Mouse (Mus musculus) lung, adult 2 months (tissue): ENCODE data around the gene Plcz1. TPM values are rescaled to one million over a fixed set of nuclear protein-coding genes. Genes with fewer than 3 reads are reported as not detected.
A peak's percentile ranks its signal among the peaks of the same experiment; 100 is the strongest.

Experiments
- DNase-seq: peaks from one replicate; pipeline ENCODE4 v3.0.0; 2022
- H3K4me1 ChIP-seq: fragments of 200-500 bp; 2 replicates; pipeline ENCODE4 v1.6.1; 2011; ENCODE audit warnings: low read length; ENCODE audit not compliant: control insufficient read depth, insufficient read depth
- H3K4me3 ChIP-seq: fragments of 200-500 bp; replicated peaks from 2 replicates; pipeline ENCODE3; 2011; ENCODE audit warnings: low read depth, mild to moderate bottlenecking, control low read depth, low read length; ENCODE audit errors: extremely low read depth
- CTCF ChIP-seq: fragments of 200-500 bp; IDR thresholded peaks from 2 replicates; pipeline ENCODE4 v1.5.1; 2011; ENCODE audit warnings: mild to moderate bottlenecking, low read length, control low read depth; ENCODE audit not compliant: insufficient read depth
- POLR2A ChIP-seq: fragments of 200-500 bp; IDR thresholded peaks from 2 replicates; pipeline ENCODE4 v1.6.1; 2011; ENCODE audit warnings: low read depth, mild to moderate bottlenecking, control low read depth, low read length, borderline replicate concordance; ENCODE audit errors: extremely low read depth
- WGBS: fragments of 180-500 bp; shearing (Covaris S2); methylation state at CpG from one replicate; pipeline ENCODE4 v1.1.7; 2018; 5-methylcytosine and 5-hydroxymethylcytosine counted together
- polyA plus RNA-seq: library from polyadenylated mRNA; depleted of rRNA; stranded (reverse); fragments of >200 nt; gene quantifications from 2 replicates; pipeline ENCODE4 v1.2.3, GENCODE M21; 2012; rRNA removed

The Plcz1 gene
- not detected in 2 replicates for polyA plus RNA-seq

DNA sequence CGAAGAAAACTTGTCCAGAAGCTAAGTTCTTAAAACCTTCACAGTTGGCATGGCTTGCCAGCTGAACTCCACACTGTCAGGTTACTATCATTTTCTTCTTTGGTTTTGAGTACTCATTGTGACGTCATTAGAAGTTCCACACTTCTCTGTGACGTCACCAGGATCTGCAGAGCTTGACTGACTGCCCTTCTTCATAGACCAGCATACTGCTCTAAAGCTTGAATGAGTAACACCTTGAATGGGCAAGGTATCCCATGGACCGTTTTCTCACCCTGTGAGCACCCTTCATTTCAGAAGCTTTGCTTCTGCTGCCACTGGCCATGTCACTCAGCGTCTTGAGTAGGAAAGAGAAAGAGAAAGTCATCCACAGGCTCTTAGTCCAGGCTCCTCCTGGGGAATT is at the start of gene Plcz1:
Gene Plcz1, minus strand, starts transcription at position 101 of the 400 bp plus-strand sequence.
- 81% methylated on average over 5 of the region's 5 CpGs for WGBS
- no peaks in the 10 kb centered on the region for H3K4me1 ChIP-seq
- TF ChIP-seq POLR2A (no peak), CTCF (no peak)
- H3K4me3 ChIP-seq, result no peak within 1 kb of the TSS
- DNase-seq, result no peak

DNA sequence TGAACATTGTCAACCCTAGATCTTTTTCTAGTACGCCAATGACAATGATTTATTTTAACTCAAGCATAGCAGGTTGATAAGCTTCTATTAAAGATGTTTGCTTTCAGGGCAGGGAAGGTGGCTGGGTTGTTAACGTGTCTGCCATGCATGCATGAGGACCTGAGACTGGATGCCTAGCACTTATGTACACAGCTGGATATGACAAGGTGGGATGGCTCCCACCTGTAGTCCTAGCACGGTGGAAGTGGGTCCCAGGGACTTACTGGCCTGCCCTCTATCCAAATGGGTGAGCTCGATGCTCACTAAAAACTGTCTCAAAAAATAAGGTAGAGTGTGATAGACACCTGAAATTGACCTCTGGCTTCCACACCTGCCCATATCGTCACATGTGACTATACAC is 48.6 kb upstream of the Plcz1 start:
- TF ChIP-seq CTCF (no peak), POLR2A (no peak)
- Histone ChIP-seq H3K4me1 (no peaks in the 10 kb centered on the region), H3K4me3 (no peak overlapping the region)
- DNase-seq, result no peak
- 72% methylated on average over 5 of the region's 5 CpGs for WGBS

DNA sequence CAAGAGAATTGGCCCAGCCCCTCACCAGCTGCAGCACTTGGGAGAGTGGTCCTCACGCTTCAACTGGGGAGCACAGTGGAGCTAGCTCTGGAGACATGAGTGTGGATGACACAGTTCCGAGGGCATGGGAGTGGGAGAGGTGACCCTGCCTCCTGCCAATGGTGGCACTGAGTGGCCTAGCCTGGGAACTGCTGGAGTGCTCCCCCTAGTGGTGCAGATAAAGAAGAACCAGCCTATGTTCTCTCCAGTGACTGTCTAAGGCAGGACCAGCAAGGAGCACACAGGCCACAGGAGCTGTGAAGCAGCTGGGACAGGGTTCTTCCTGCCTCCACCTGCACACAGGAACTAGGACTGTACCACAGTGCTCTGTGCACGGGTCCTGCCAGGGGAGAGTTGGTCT is 40.5 kb upstream of the Plcz1 start:
- H3K4me1 ChIP-seq, result no peaks in the 10 kb centered on the region
- TF ChIP-seq CTCF (peak; percentile 52), POLR2A (no peak)
- 72% methylated on average over 3 of the region's 3 CpGs for WGBS

DNA sequence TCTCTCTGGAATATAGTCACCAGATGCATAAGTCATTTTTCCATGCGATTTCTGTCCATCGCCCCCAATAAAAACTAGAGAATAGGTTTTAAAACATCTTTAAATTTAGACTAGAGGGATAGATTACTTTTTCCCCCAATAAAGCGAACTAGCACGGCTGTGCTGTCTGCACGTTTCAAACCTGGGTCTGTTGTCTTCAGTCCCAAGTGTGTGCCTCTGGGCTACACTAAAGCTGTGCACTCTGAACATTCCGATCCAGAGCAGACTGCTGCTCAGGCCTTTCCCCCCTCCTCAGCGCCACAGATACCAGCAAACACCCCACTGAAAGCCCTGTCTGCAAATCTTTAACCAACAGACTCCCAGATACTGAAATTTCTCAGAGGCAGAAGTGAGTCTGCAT is 39.7 kb upstream of the Plcz1 start:
- DNase-seq, result no peak
- TF ChIP-seq POLR2A (no peak), CTCF (no peak)
- H3K4me1 ChIP-seq, result no peaks in the 10 kb centered on the region
- WGBS, result 71% methylated on average over 7 of the region's 7 CpGs
- H3K4me3 ChIP-seq, result no peak overlapping the region

More for the DNA sequence above, 40.5 kb upstream of the Plcz1 start:
- no peak for DNase-seq
- H3K4me3 ChIP-seq, result no peak overlapping the region

DNA sequence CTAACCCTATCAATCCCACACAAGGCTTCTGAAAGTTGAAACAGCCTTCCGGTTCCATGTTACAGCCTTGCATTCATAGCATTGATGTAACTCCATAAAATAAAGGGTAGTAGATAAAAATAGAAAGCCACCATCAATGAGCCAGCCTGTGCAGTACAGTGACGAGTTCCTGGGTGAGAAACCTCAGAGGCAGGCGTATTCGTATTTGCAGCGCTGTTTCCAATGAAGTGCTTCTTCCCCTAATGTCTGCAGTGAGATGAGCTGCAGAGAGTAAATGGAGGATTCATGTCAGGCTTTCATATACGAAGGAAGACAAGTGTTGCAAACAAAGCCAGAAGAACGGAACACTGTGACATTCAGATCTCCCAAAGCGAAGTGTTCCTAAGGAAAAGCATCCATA is 27.9 kb upstream of the Plcz1 start:
- DNase-seq, result no peak
- Histone ChIP-seq H3K4me1 (no peaks in the 10 kb centered on the region), H3K4me3 (no peak overlapping the region)
- no peak for TF ChIP-seq POLR2A
- 79% methylated on average over 8 of the region's 8 CpGs for WGBS

DNA sequence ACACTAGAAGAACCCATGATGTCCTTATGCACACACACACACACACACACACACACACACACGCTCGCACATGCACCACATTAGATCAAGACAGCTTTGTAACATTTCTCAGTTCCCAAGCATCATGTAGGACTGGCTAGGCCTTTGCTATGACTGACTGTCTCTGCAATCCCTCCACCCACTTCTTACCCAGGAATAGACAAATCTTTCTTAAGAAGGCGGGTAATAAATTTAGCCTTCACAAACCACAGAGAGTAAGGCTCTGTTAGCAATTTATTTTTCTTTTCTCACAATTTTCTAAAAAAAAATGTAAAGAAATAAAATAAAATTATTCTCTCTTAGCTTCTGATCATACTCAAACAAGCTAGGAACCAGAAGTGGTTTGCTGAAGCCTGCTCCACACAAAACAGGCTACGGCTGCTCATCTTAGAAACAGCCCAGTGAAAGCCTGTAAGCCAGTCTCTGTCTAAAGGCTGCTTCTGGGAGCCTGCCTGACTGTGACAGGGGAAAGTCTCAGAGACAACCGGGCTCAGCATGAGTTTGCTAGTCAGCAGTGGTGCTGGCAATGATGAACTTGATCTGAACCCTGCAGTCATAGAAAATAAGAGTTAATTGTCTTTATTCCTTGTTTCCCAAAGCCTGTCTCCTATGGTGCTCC is 13.1 kb upstream of the Plcz1 start:
- Histone ChIP-seq H3K4me1 (no peaks in the 10 kb centered on the region), H3K4me3 (no peak overlapping the region)
- TF ChIP-seq CTCF (no peak), POLR2A (no peak)
- no peak for DNase-seq
- WGBS, result 79% methylated on average over 5 of the region's 5 CpGs

DNA sequence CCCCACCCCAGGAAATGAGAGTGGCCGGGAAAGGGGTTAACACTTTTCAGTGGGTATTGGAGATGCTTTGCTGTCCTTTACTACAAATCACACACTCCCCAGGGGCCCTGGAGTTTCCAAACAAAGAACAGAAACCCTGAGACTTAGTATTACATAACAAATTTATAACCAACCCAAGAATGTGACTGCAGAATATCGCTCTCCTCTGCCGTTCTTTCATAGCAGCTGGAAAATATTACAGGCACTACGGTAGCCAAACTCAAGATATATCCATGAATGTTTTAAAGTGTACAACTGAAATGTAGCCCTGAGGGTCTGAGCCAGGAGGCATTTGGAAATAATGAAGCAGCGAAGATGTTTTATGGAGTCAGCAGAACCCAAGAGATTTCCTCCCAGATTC is 10.2 kb upstream of the Plcz1 start:
- DNase-seq, result no peak
- H3K4me3 ChIP-seq, result no peak overlapping the region
- WGBS, result 63% methylated on average over 5 of the region's 5 CpGs
- TF ChIP-seq POLR2A, result no peak
- TF ChIP-seq CTCF, result no peak
- no peaks in the 10 kb centered on the region for H3K4me1 ChIP-seq

DNA sequence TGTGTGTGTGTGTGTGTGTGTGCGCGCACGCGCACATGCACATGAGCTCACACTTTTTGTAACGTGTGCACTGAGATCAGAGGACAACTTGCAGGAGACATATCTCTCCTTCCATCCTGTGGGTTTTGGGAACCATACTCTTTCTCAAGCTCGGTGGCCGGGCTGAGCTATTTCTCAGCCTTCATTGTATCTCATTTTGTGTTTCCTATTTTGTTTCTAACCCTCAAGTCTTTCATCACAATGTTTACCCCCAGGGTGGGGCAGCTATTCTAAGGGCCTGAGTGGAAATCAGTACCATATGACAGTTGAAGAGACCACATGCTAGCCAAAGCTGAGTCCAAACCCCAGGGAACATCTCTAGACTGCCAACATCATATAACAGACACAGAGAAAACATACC is 305 bp downstream of the Plcz1 start, which contains the start of gene Capza3:
Gene Capza3, plus strand, starts transcription at position 301 of the 400 bp plus-strand sequence.
- WGBS, result 97% methylated on average over 7 of the region's 7 CpGs
- no peak for TF ChIP-seq CTCF
- TF ChIP-seq POLR2A, result no peak
- H3K4me3 ChIP-seq, result no peak within 1 kb of the TSS
- no peaks in the 10 kb centered on the region for H3K4me1 ChIP-seq
- no peak for DNase-seq

DNA sequence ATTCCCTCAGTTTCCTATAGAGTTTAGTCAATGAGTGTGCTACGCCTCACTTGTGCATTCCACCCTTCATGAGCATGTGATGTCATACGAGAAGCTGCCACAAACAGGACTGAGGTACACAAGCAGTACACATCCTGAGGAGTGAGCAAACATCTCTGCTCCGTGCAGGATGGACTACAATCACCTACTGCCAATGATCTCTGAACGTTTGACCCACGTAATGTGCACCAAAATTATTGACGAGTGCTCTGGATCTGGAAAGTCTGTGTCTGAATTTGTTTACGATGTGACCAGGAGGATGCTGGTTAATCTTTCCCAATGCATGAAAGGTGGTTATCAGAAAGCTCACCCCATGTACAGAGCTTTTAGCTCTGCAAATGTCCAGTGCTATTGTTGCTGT is 16.9 kb downstream of the Plcz1 start:
- H3K4me3 ChIP-seq, result no peak overlapping the region
- no peak for TF ChIP-seq POLR2A
- TF ChIP-seq CTCF, result no peak
- no peaks in the 10 kb centered on the region for H3K4me1 ChIP-seq
- no peak for DNase-seq
- 69% methylated on average over 7 of the region's 7 CpGs for WGBS

DNA sequence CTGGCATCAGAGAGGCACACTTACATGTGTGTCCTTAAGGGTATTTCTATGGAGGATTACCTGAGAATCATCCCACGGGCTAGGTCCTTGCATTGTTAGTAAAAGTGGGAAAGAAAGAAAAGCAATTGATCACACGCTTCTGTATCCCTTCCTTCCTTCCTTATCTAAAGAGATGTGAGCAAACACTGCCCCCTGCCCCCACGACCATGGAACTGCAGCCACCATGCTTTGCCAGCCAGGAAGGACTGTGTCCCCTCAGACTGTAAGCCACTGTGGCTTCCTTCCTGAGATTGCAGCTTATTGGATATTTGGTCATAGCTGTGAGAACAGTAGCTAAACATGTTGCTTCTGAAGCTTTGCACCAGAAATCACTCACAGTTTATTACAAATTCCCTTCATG is 36.1 kb downstream of the Plcz1 start:
- Histone ChIP-seq H3K4me3 (no peak overlapping the region), H3K4me1 (no peaks in the 10 kb centered on the region)
- TF ChIP-seq POLR2A (no peak), CTCF (no peak)
- WGBS, result 73% methylated on average over 3 of the region's 3 CpGs
- no peak for DNase-seq
